Mouse (Mus musculus) lung, postnatal 0 days (tissue): ENCODE results near the gene Pdcd6ip.

Source experiments
- CTCF ChIP-seq: IDR thresholded peaks from 2 replicates; pipeline ENCODE4 v1.5.1; 2016; ENCODE audit warnings: antibody characterized with exemption, mild to moderate bottlenecking
- EP300 ChIP-seq: IDR thresholded peaks from 2 replicates; pipeline ENCODE4 v1.6.1; 2016; ENCODE audit warnings: antibody characterized with exemption, mild to moderate bottlenecking, control low read depth

GRCm38 (mm10) chr9:113644076-113644475 is 64.0 kb downstream of the Pdcd6ip start:
- no peak for TF ChIP-seq EP300
- no peak for TF ChIP-seq CTCF
